Mouse (Mus musculus): Measurements from ENCODE around the gene Bmp8a. TPM values are rescaled to one million over a fixed set of nuclear protein-coding genes. Genes with fewer than 3 reads are reported as not detected.

The Bmp8a gene
- 3.7 and 4.2 TPM in 2 replicates for polyA plus RNA-seq (2012; rRNA removed)

DNA sequence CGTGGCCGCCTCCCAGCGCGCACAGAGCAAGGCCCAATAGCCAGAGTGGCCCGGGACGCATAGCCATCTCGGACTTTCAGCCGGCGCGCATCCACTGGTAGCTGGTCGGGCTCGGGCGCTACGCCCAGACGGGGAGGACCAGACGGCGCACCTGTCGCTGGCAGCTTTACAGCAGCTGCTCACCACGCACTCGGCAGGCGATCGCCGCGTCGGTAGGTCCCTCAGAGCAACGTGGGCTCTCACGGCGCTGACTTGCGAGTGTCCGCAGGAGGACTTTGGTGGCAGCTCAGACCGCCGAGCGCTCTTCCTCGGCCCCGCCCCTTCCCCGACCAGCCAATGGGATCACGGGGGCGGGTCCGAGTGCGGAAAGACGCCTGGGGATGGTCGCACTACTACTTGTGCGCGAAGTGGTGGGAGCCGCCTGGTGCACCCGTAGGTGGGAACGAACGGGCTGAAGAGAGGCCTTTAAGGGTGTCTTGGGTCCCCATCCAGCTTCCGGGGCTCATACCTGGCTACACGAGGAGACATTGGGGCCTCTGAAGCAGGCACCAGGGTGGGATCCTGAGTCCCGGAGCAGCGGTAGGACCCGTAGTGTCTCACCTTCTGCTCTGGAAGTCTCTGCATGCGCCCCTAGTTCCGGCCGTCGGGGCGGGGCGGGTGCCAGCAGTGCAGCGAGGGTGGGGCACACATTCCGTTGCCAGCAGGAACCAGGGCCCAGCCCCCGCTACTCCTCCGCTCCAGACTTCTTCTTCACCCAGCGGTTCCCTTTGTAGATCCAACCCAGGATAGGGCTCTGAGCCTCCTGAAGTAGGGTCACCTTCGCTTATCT is at the start of gene Bmp8a:
Gene Bmp8a, minus strand, starts transcription at position 611 of the 829 bp plus-strand sequence.
- Histone ChIP-seq H3K27ac (ENCODE audit: control insufficient read depth, insufficient read depth, low read depth, low read length) (no peak within 1 kb of the TSS), H3K36me3 (ENCODE audit: control insufficient read depth, insufficient read depth, low read length) (no peaks in the 10 kb centered on the region), H3K4me1 (ENCODE audit: control insufficient read depth, insufficient read depth, low read length) (peaks cover 12% of the 10 kb centered on the region), H3K4me3 (ENCODE audit: control insufficient read depth, low read depth, low read length) (peak within 1 kb of the TSS; percentile 73), H3K27me3 (ENCODE audit: control insufficient read depth, insufficient read depth, low read length) (no peaks in the 10 kb centered on the region)
- TF ChIP-seq CTCF (IDR thresholded peaks at IDR 0.05; ENCODE audit: control insufficient read depth, insufficient read depth, insufficient replicate concordance, low read depth, low read length) (no peak), POLR2A (IDR thresholded peaks at IDR 0.05; ENCODE audit: control insufficient read depth, low read depth, low read length) (no peak)

GRCm38 (mm10) chr4:123392187-123392586 is 49.1 kb upstream of the Bmp8a start:
- no peaks in the 10 kb centered on the region for H3K4me1 ChIP-seq (ENCODE audit: control insufficient read depth, insufficient read depth, low read length)
- H3K36me3 ChIP-seq (ENCODE audit: control insufficient read depth, insufficient read depth, low read length) = no peaks in the 10 kb centered on the region; the same call in 1 of the 2 replicates
- TF ChIP-seq CTCF (IDR thresholded peaks at IDR 0.05; ENCODE audit: control insufficient read depth, insufficient read depth, insufficient replicate concordance, low read depth, low read length) (peak; percentile 44; the same call in 1 of the 2 replicates), POLR2A (IDR thresholded peaks at IDR 0.05; ENCODE audit: control insufficient read depth, low read depth, low read length) (no peak)
- H3K27me3 ChIP-seq (ENCODE audit: control insufficient read depth, insufficient read depth, low read length) = no peaks in the 10 kb centered on the region
- no peak overlapping the region for H3K27ac ChIP-seq (ENCODE audit: control insufficient read depth, insufficient read depth, low read depth, low read length)
- no peak overlapping the region for H3K4me3 ChIP-seq (ENCODE audit: control insufficient read depth, low read depth, low read length)

DNA sequence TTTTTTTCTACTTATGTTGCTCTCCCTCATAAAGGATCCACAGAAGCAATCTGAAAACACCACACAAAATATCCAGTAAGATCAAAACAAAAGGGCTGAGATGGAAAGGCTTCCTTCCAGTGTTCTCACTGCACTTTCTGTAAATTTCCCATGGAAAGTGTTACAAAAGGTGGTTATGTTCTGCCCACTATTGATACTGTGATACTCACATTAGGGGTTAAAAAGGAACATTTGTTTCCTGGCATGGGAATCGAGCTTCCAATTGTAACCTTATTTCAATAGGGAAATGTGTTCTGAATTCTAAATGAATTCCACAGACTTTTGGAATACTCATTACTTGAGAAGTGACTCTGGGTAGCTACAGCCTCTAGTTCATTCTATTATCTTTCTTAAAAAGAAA is 42.0 kb upstream of the Bmp8a start:
- Histone ChIP-seq H3K4me3 (ENCODE audit: control insufficient read depth, low read depth, low read length) (no peak overlapping the region), H3K4me1 (ENCODE audit: control insufficient read depth, insufficient read depth, low read length) (no peaks in the 10 kb centered on the region), H3K27ac (ENCODE audit: control insufficient read depth, insufficient read depth, low read depth, low read length) (no peak overlapping the region), H3K36me3 (ENCODE audit: control insufficient read depth, insufficient read depth, low read length) (peaks cover 3% of the 10 kb centered on the region; the same call in 1 of the 2 replicates), H3K27me3 (ENCODE audit: control insufficient read depth, insufficient read depth, low read length) (no peaks in the 10 kb centered on the region)
- TF ChIP-seq POLR2A (IDR thresholded peaks at IDR 0.05; ENCODE audit: control insufficient read depth, low read depth, low read length) = no peak
- no peak for TF ChIP-seq CTCF (IDR thresholded peaks at IDR 0.05; ENCODE audit: control insufficient read depth, insufficient read depth, insufficient replicate concordance, low read depth, low read length)

- Histone ChIP-seq H3K4me1 (ENCODE audit: control insufficient read depth, insufficient read depth, low read length) (no peaks in the 10 kb centered on the region), H3K27me3 (ENCODE audit: control insufficient read depth, insufficient read depth, low read length) (no peaks in the 10 kb centered on the region), H3K36me3 (ENCODE audit: control insufficient read depth, insufficient read depth, low read length) (peaks cover 3% of the 10 kb centered on the region; the same call in 1 of the 2 replicates), H3K4me3 (ENCODE audit: control insufficient read depth, low read depth, low read length) (no peak overlapping the region), H3K27ac (ENCODE audit: control insufficient read depth, insufficient read depth, low read depth, low read length) (no peak overlapping the region)
- TF ChIP-seq CTCF (IDR thresholded peaks at IDR 0.05; ENCODE audit: control insufficient read depth, insufficient read depth, insufficient replicate concordance, low read depth, low read length) = no peak
- TF ChIP-seq POLR2A (IDR thresholded peaks at IDR 0.05; ENCODE audit: control insufficient read depth, low read depth, low read length) = no peak
Observed at GRCm38 (mm10) chr4:123383173-123383572, 40.1 kb upstream of the Bmp8a start.

DNA sequence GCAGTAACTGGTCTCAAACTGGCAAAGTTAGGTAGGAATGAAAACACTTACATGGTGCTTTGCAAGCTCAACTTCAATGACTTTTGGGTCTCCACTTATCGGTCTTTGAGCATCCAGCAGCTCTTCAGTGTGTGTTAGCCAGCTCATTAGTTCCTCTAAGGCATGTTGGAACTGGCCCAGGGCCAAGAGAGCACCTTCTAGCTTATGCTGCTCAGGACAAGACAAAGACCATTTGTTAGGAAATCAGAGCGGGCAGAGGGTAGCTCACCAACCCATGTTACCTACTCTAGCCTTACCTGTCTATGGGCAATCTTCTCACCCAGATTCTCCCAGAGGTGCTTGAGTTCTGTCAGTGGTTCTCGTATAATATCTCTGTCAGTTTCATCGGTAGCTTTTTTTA is 39.0 kb upstream of the Bmp8a start:
- H3K36me3 ChIP-seq (ENCODE audit: control insufficient read depth, insufficient read depth, low read length) = peaks cover 3% of the 10 kb centered on the region; the same call in 1 of the 2 replicates
- H3K27ac ChIP-seq (ENCODE audit: control insufficient read depth, insufficient read depth, low read depth, low read length) = no peak overlapping the region
- H3K4me1 ChIP-seq (ENCODE audit: control insufficient read depth, insufficient read depth, low read length) = no peaks in the 10 kb centered on the region
- no peaks in the 10 kb centered on the region for H3K27me3 ChIP-seq (ENCODE audit: control insufficient read depth, insufficient read depth, low read length)
- TF ChIP-seq CTCF (IDR thresholded peaks at IDR 0.05; ENCODE audit: control insufficient read depth, insufficient read depth, insufficient replicate concordance, low read depth, low read length) (no peak), POLR2A (IDR thresholded peaks at IDR 0.05; ENCODE audit: control insufficient read depth, low read depth, low read length) (no peak)
- no peak overlapping the region for H3K4me3 ChIP-seq (ENCODE audit: control insufficient read depth, low read depth, low read length)

DNA sequence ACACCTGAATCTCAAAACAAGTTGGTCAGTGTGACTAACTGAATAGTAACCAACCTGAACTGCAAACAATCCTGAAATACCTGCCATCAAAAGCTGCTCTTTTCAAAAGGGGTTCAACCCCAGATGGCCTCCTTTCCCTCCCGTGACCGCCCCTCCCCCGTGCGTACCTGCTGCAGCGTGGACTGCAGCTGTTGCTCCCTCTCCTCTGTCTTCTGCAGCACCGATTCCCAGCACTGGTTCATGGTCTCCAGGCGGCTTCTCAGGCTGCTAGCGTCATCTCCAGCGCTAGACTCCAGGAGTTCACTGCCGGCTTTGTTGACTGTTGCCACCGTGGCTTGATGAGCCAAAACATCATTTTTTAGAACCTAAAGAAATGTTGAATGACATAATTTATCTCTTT is 38.5 kb upstream of the Bmp8a start:
- no peak overlapping the region for H3K27ac ChIP-seq (ENCODE audit: control insufficient read depth, insufficient read depth, low read depth, low read length)
- H3K36me3 ChIP-seq (ENCODE audit: control insufficient read depth, insufficient read depth, low read length) = peaks cover 3% of the 10 kb centered on the region; the same call in 1 of the 2 replicates
- H3K4me3 ChIP-seq (ENCODE audit: control insufficient read depth, low read depth, low read length) = no peak overlapping the region
- TF ChIP-seq POLR2A (IDR thresholded peaks at IDR 0.05; ENCODE audit: control insufficient read depth, low read depth, low read length) (no peak), CTCF (IDR thresholded peaks at IDR 0.05; ENCODE audit: control insufficient read depth, insufficient read depth, insufficient replicate concordance, low read depth, low read length) (no peak)
- H3K27me3 ChIP-seq (ENCODE audit: control insufficient read depth, insufficient read depth, low read length) = no peaks in the 10 kb centered on the region
- H3K4me1 ChIP-seq (ENCODE audit: control insufficient read depth, insufficient read depth, low read length) = no peaks in the 10 kb centered on the region

GRCm38 (mm10) chr4:123376031-123376430 is 33.0 kb upstream of the Bmp8a start:
- TF ChIP-seq POLR2A (IDR thresholded peaks at IDR 0.05; ENCODE audit: control insufficient read depth, low read depth, low read length) = no peak
- no peak for TF ChIP-seq CTCF (IDR thresholded peaks at IDR 0.05; ENCODE audit: control insufficient read depth, insufficient read depth, insufficient replicate concordance, low read depth, low read length)
- Histone ChIP-seq H3K4me3 (ENCODE audit: control insufficient read depth, low read depth, low read length) (no peak overlapping the region), H3K27me3 (ENCODE audit: control insufficient read depth, insufficient read depth, low read length) (no peaks in the 10 kb centered on the region), H3K27ac (ENCODE audit: control insufficient read depth, insufficient read depth, low read depth, low read length) (no peak overlapping the region), H3K36me3 (ENCODE audit: control insufficient read depth, insufficient read depth, low read length) (no peaks in the 10 kb centered on the region; the same call in 1 of the 2 replicates), H3K4me1 (ENCODE audit: control insufficient read depth, insufficient read depth, low read length) (no peaks in the 10 kb centered on the region)

Data from testis, adult 2 months (tissue).